Mouse (Mus musculus) T-helper 17 cell (primary cell): ENCODE measurements around the gene Bod1.

Source experiments
- in situ Hi-C, 2 experiments: fragments of 300-600 bp; cut with MboI, MseI; formaldehyde crosslinking; loops; 1 replicate in 1 of 2; 2 replicates in 1 of 2; pipeline ENCODE4 v1.15.1; 2025; ENCODE audit warnings: high pct_unique_total_duplicates in 2 of 2

The Bod1 gene

DNA sequence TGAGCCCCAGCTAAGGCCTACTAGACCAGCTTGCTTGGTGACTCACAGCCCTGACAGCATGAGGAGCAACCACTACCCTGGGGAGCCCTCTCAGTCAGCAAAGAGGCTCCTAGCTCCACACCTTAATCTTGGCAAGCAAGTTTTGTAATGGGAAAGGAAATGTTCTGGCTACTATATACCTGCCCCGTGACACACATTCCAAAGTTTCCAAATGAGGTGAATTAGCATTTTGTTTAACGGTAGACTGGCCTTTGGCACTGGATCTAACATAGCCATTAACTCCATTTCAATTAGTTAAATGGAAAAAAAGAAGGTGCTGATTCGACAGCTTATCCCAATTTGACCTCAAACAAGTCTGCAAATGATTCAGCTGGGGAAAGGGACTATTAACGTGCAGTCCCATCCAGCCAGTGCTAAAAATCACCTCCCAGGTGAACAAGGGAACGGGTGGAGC lies 1.2 kb downstream of the Bod1 start:
- in situ Hi-C loops = loop anchor here in 1 of 2 experiments (10.0 kb wide), 2 partner anchors 464 to 494 kb away; no protein-coding TSS in a partner anchor

GRCm38 (mm10) chr11:31669172-31669869 lies 2.4 kb downstream of the Bod1 start:
- in situ Hi-C loops = no loop called here

DNA sequence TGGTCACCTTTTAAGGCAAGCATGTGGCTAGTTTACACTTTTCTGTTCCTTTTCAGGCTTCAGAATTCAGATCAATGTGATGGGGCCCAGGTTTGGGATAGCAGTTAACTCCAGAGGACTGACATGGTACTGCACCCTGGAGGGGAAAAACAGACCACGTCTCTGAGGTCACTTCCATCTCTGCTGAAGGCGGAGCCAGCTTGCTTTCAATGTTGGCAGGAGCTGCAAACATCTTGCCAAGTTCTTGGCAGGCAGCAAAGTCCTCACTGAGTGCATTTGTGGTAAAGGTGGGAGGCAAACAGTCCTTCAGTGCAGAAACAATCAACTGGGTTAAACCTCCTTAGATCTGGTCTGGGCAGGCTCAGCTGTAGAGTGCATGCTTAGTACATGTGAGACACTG lies 7.5 kb downstream of the Bod1 start:
- in situ Hi-C loops = no loop called here

GRCm38 (mm10) chr11:31663501-31663900 lies 8.2 kb downstream of the Bod1 start:
- in situ Hi-C loops = no loop called here

DNA sequence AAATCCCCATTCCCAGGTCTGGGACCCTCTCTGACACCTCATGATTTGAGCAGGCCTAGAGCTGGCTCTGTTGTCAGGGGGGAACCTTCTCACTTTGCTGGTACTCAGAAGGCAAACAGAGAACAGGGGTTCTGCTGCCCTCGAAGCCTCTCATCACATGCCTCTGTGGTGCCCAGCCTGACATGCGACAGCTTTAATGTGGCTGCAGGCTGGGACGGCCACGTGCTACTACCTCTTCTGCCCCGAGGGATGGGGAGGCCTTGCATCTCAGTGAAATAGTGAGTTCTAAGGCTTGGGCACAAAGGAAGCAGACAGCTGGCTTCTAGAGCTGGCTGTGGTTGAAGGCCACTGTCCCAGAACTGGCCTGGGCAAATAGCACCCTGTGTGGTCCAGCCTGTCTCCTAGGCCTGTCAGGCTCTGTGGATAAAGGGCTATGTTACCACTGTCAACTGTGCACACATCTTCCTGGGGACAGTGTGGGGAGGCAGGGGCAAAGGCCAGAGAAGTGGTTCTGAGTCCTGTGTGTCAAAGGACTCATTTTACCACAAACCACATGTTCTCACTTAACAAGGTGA lies 8.7 kb downstream of the Bod1 start:
- in situ Hi-C loops = no loop called here

GRCm38 (mm10) chr11:31662214-31662613 lies 9.5 kb downstream of the Bod1 start:
- in situ Hi-C loops = no loop called here

DNA sequence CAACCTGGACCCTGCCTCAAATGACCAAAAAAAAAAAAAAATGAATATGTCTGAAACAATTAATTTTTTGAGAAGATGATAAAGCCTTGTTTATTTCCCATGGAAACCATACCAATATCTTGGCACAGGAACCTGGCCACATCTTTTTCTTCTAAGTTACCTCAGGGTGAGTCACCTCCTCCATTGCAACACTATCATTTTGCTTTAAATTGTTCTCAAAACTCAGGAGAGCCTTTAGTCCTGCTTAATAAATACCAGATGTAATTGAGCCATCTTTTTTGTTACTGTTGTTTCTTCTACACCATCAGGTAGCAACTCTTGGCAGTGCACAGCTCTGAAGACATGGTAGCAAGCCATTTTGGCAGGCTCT lies 13.9 kb downstream of the Bod1 start:
- in situ Hi-C loops = no loop called here

DNA sequence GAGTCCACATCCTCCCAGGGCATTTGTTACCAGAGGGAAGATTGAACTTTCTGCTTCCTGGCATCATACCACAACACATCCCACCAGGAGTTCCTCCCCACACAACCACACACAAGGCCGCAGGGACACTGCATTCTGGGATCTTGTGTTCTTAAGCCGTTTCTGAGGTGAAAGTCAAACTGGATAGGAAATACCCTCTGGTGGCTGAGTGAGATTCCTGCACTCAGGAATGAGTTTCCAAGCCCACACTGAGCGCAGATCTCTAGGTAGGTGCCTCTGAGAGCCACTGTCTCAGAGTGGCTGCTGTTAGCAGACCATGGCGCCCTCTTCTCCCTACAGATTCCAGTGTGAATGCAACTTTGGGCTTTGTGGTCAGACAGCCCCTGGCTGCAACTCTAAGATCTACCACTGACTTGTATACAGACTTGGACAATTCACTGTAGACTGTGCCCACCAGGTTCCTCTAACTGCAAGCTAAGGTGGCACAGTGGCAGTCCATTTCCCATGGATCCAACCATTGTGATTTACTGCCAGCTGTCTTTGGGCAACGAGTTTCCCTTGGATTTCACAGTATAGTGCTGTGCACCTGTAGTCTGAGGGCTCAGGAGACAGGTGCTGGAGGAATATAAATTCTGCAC lies 14.4 kb downstream of the Bod1 start:
- in situ Hi-C loops = no loop called here

GRCm38 (mm10) chr11:31649507-31649906 lies 22.2 kb downstream of the Bod1 start:
- in situ Hi-C loops = loop anchor here in 1 of 2 experiments (25.0 kb wide), 1 partner anchor 987 kb away; no protein-coding TSS in a partner anchor

GRCm38 (mm10) chr11:31647268-31647667 lies 24.4 kb downstream of the Bod1 start:
- in situ Hi-C loops = loop anchor here in 1 of 2 experiments (25.0 kb wide), 1 partner anchor 985 kb away; no protein-coding TSS in a partner anchor

- in situ Hi-C loops = loop anchor here in 1 of 2 experiments (25.0 kb wide), 1 partner anchor 984 kb away; no protein-coding TSS in a partner anchor
These were observed 25.1 kb downstream of the Bod1 start for GRCm38 (mm10) chr11:31646571-31646970.

DNA sequence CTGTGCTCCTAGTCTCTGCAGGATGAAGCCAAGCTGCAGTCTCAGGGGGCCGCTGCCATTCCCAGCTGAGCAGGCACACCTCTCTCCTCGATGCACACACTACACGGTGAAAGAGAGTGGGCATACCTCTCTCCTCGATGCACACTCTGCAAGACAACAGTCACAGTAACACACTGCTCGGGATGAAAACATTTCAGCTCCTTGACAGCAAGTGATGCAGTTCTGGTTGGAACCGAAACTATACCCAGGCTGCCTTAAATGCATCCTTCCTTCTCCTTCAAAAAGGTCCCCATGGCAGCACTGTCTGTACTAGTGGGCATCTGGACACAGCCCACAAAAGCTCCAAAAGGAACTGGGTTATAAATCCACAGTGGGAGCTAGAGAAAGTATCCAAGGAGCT lies 28.6 kb downstream of the Bod1 start:
- in situ Hi-C loops = loop anchor here in 1 of 2 experiments (25.0 kb wide), 1 partner anchor 981 kb away; no protein-coding TSS in a partner anchor

DNA sequence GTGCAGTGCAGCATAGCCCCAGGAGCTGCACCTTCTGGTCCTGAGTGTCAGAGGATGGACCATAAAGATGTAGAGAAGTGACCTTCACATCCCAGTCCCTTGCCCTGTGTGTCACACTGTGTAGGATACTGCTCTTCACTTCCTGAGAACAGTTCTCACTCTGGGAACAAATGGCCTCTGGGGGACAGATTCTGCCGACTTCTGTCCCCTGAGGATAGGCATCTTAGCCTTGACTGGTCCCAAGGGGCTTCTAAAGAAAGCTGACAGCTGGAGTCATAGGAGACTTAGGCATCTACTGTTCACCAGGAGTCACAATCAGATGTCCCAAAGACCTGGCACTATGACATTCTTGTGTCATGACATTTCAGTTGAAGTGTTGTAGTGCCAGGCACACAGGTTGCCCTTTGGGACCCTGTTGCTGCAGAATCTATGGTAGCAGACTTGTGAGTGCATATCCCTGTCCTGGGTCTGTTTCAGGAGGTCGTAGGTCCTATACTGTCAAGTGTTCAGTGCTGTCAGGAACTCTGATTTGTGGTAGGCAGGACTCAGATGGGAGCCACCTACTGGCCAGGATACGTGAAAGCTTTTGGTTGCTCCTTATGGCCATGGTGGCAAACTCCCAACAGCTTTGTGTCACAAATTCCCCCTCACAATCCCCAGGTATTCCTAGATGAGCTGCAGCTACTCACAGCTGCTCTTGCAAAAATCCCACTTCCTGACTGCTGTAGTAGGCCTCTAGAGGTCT lies 30.4 kb downstream of the Bod1 start:
- in situ Hi-C loops = loop anchor here in 1 of 2 experiments (25.0 kb wide), 1 partner anchor 979 kb away; no protein-coding TSS in a partner anchor

- in situ Hi-C loops = loop anchor here in 1 of 2 experiments (25.0 kb wide), 1 partner anchor 978 kb away; no protein-coding TSS in a partner anchor
These were observed 31.5 kb downstream of the Bod1 start for GRCm38 (mm10) chr11:31640187-31640586.

DNA sequence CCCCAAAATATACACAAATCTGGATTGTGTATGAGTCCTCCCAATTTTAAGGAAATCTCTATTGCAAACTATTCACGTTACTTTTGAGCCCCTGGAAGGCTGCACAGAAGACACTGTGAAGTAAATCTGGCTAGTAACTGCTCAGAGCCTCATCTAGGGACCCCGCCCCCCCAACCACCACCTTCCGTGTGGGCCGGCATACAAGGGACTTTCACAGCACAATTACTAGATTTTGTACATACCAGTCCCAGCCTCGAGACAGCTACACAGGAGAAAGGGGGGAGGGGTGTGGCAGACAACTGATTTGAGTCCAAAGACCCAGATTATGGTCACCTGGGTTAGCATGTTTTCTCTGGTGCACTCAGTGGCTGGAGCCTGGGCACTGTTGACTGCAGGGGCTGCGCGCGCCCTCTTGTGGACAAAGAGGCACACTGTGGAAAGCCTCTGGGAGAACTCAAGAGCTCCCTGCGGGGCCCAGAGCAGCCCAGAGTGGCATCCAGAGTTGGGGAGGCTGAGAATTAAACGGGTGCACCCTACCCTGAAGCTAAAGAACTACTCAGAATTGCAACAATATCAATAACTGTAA lies 33.8 kb downstream of the Bod1 start:
- in situ Hi-C loops = loop anchor here in 1 of 2 experiments (25.0 kb wide), 1 partner anchor 976 kb away; no protein-coding TSS in a partner anchor

DNA sequence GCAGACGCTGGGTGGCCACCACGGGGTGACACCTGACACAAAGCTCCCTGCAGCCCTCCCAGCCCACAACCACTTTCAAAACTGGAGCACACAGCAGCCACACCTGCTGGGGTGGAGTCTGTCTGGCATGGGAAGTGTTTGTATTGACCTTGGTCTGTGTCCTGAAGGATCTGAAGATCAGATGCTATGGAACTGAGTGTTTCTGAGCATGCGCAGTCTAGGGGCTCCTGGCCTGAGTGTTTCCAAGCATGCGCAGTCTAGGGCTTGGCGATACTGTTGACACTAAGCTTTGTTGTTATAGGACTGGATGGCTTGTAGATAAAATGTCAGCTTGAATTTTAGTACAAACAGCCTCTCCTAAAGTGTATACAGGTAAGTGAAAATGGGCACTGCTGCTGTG lies 43.0 kb downstream of the Bod1 start:
- in situ Hi-C loops = loop anchor here in 1 of 2 experiments (25.0 kb wide), 1 partner anchor 966 kb away; no protein-coding TSS in a partner anchor

DNA sequence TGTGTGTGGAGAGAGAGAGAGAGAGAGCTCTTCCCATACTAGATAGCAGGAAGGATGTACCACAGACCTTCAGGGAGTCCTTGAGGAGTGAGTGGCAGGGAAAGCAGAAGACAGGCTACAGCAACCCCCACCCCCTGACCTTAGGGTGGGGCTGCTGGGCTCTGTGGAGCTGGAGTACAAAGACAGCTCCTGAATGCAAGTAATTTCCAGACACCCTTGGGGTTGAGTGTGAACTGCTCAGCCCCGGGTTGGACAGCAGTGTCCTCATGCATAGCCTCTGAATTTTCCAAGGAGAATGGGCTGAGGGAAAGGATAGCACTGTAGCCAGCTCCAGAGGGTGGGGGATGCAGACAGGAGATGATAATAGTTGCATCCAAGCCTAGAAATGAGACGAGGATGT lies 50.9 kb downstream of the Bod1 start:
- in situ Hi-C loops = no loop called here

GRCm38 (mm10) chr11:31617797-31618196 lies 53.9 kb downstream of the Bod1 start:
- in situ Hi-C loops = loop anchor here in 1 of 2 experiments (5.0 kb wide), 1 partner anchor 365 kb away; no protein-coding TSS in a partner anchor

GRCm38 (mm10) chr11:31617236-31617635 lies 54.4 kb downstream of the Bod1 start:
- in situ Hi-C loops = loop anchor here in 1 of 2 experiments (5.0 kb wide), 1 partner anchor 365 kb away; no protein-coding TSS in a partner anchor

GRCm38 (mm10) chr11:31616722-31617121 lies 55.0 kb downstream of the Bod1 start:
- in situ Hi-C loops = loop anchor here in 1 of 2 experiments (5.0 kb wide), 1 partner anchor 364 kb away; no protein-coding TSS in a partner anchor
